Mouse (Mus musculus): ENCODE measurements around the gene Gabrb3.

DNA sequence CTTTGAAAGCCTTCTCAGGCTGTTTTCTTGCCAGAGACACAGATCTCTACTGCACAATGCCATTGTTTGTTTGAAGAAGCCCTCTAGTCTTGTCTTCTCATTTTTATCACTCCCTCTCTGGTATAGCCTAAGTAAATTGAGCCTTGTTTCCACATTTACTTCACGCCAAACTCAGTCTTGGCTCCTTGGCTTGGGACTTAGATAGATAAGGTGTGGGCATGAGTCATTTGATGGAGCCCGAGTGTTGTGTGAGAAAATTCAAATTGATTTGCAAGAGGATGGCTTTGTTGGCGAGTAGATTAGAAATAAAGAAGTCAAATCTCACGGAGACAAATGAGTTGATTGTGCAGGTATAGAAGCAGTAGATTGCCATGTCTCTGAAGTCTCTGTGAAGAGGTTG is 204.2 kb downstream of the Gabrb3 start:
- no peak for TF ChIP-seq CTCF (IDR thresholded peaks at IDR 0.05)
- TF ChIP-seq EP300 (IDR thresholded peaks at IDR 0.05) = no peak

Data from lung, postnatal 0 days (tissue).